8 mouse cellular contexts compared by ENCODE assay signal in the genomic region with DNA sequence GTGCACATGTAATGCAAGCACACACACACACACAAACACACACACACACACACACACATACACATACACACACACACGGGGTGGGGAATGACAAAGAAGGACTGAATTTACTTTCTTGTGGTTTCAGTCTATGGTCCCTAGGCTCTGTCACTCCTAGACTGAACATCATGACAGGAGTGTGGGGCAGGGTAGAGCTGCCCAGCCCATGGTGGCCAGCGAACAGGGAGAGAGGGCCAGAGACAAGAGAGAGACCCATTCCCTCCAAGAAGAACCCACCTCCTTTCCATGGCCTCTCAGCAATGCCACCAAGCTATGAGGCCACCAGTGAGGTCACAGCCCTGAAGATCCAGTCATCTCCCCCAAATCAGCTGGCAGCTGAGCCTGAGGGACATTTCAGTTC.
A peak's percentile ranks its signal among the peaks of the same experiment; 100 is the strongest.
DNase-seq lines count a peak whose midpoint lies in the region; ATAC-seq and TF ChIP-seq lines count a peak whose summit lies in the region.

No protein-coding gene starts in this region.

- H3K4me1 ChIP-seq in lung, embryonic 14.5 days (ENCODE audit: insufficient read depth): peaks cover 22% of the 10 kb centered on the region
- peaks cover 13% of the 10 kb centered on the region; the same call in 1 of the 2 replicates for H3K4me1 ChIP-seq in forebrain, postnatal 0 days (ENCODE audit: insufficient read depth)
- peaks cover 31% of the 10 kb centered on the region for H3K4me1 ChIP-seq in limb, embryonic 14.5 days (ENCODE audit: control insufficient read depth, insufficient read depth, low read length)
- peaks cover 13% of the 10 kb centered on the region for H3K4me1 ChIP-seq in neural tube, embryonic 14.5 days (ENCODE audit: control insufficient read depth, insufficient read depth, low read length)

- no peak for TF ChIP-seq POLR2A in limb, embryonic 14.5 days (IDR thresholded peaks at IDR 0.05; ENCODE audit: borderline replicate concordance, extremely low read depth, insufficient read depth, insufficient read length)

- ATAC-seq in lung, embryonic 14.5 days (ENCODE audit: insufficient read depth): no peak
- no peak for ATAC-seq in forebrain, postnatal 0 days
- ATAC-seq in limb, embryonic 14.5 days (ENCODE audit: low FRiP score, low read depth): no peak
- ATAC-seq in neural tube, embryonic 14.5 days (ENCODE audit: low read depth): no peak

- no peak for TF ChIP-seq CTCF in lung, embryonic 14.5 days (IDR thresholded peaks at IDR 0.05; ENCODE audit: low read depth)
- TF ChIP-seq CTCF in forebrain, postnatal 0 days (IDR thresholded peaks at IDR 0.05; ENCODE audit: low read depth): no peak

- WGBS in lung, embryonic 14.5 days: 81% methylated on average over 2 of the region's 2 CpGs
- WGBS in forebrain, postnatal 0 days: 72% methylated on average over 2 of the region's 2 CpGs
- 56% methylated on average over 2 of the region's 2 CpGs for WGBS in limb, embryonic 14.5 days
- 75% methylated on average over 2 of the region's 2 CpGs for WGBS in neural tube, embryonic 14.5 days

- peak overlapping the region; percentile 57; the same call in 1 of the 2 replicates for H3K4me2 ChIP-seq in lung, embryonic 14.5 days
- H3K4me2 ChIP-seq in forebrain, postnatal 0 days (ENCODE audit: low read depth): peak overlapping the region; percentile 37; the same call in 1 of the 2 replicates
- H3K4me2 ChIP-seq in limb, embryonic 14.5 days (replicated peaks; ENCODE audit: low read depth, low read length, severe bottlenecking): peak overlapping the region; percentile 48; the same call in 1 of the 2 replicates
- no peak overlapping the region for H3K4me2 ChIP-seq in neural tube, embryonic 14.5 days (ENCODE audit: low read depth, low read length)

- no peaks in the 10 kb centered on the region for H3K9me3 ChIP-seq in lung, embryonic 14.5 days (ENCODE audit: low read depth, low read length)
- H3K9me3 ChIP-seq in forebrain, postnatal 0 days (ENCODE audit: low read length): no peaks in the 10 kb centered on the region
- H3K9me3 ChIP-seq in limb, embryonic 14.5 days (ENCODE audit: control insufficient read depth, low read length): no peaks in the 10 kb centered on the region
- no peaks in the 10 kb centered on the region for H3K9me3 ChIP-seq in neural tube, embryonic 14.5 days (ENCODE audit: control insufficient read depth, low read length)

- no peaks in the 10 kb centered on the region for H3K36me3 ChIP-seq in lung, embryonic 14.5 days (ENCODE audit: insufficient read depth)
- no peaks in the 10 kb centered on the region for H3K36me3 ChIP-seq in forebrain, postnatal 0 days (ENCODE audit: insufficient read depth)
- no peaks in the 10 kb centered on the region for H3K36me3 ChIP-seq in limb, embryonic 14.5 days (ENCODE audit: control insufficient read depth, insufficient read depth, low read length)
- H3K36me3 ChIP-seq in neural tube, embryonic 14.5 days (ENCODE audit: control insufficient read depth, insufficient read depth, low read length): no peaks in the 10 kb centered on the region

- H3K9ac ChIP-seq in lung, embryonic 14.5 days: no peak overlapping the region
- H3K9ac ChIP-seq in forebrain, postnatal 0 days: no peak overlapping the region
- H3K9ac ChIP-seq in limb, embryonic 14.5 days (ENCODE audit: low read depth, low read length, severe bottlenecking): no peak overlapping the region
- H3K9ac ChIP-seq in neural tube, embryonic 14.5 days (replicated peaks; ENCODE audit: low read depth, low read length): no peak overlapping the region

- no peaks in the 10 kb centered on the region for H3K27me3 ChIP-seq in lung, embryonic 14.5 days (ENCODE audit: insufficient read depth, low read length)
- no peaks in the 10 kb centered on the region for H3K27me3 ChIP-seq in forebrain, postnatal 0 days (ENCODE audit: insufficient read depth, low read length)
- no peaks in the 10 kb centered on the region for H3K27me3 ChIP-seq in limb, embryonic 14.5 days (ENCODE audit: control insufficient read depth, insufficient read depth, low read length)
- no peaks in the 10 kb centered on the region for H3K27me3 ChIP-seq in neural tube, embryonic 14.5 days (ENCODE audit: control insufficient read depth, insufficient read depth, low read length)

- no peak overlapping the region for H3K4me3 ChIP-seq in lung, embryonic 14.5 days (ENCODE audit: low read depth, low read length)
- no peak overlapping the region for H3K4me3 ChIP-seq in forebrain, postnatal 0 days (ENCODE audit: low read depth, low read length)
- H3K4me3 ChIP-seq in limb, embryonic 14.5 days (replicated peaks; ENCODE audit: low read length): no peak overlapping the region
- H3K4me3 ChIP-seq in neural tube, embryonic 14.5 days (ENCODE audit: low read depth, low read length): no peak overlapping the region

- H3K27ac ChIP-seq in lung, embryonic 14.5 days (ENCODE audit: low read depth): peak overlapping the region; percentile 83
- H3K27ac ChIP-seq in forebrain, postnatal 0 days (ENCODE audit: low read depth, low read length): no peak overlapping the region
- H3K27ac ChIP-seq in limb, embryonic 14.5 days (replicated peaks; ENCODE audit: low read depth, low read length): peak overlapping the region; percentile 75
- H3K27ac ChIP-seq in neural tube, embryonic 14.5 days (ENCODE audit: low read depth, low read length): peak overlapping the region; percentile 66; the same call in 1 of the 2 replicates

- no peak for DNase-seq in lung, embryonic 14.5 days
- no peak for DNase-seq in lung, adult 18-20 months
- no peak for DNase-seq in forebrain, postnatal 0 days
- no peak for DNase-seq in limb, embryonic 14.5 days (ENCODE audit: low spot score)
- DNase-seq in right cerebral cortex, adult 2 months (ENCODE audit: low spot score in 2 of 2): no peak
- no peak for DNase-seq in left cerebral cortex, adult 8-10 months (ENCODE audit: low spot score in 2 of 2)
- no peak for DNase-seq in B cell, adult 2 months
